Mouse (Mus musculus) cortical plate, adult 2 months (tissue): ENCODE results near the gene Nemp2.

Experiments used
- CTCF ChIP-seq: fragments of 200-500 bp; IDR thresholded peaks from 2 replicates; pipeline ENCODE4 v1.5.1; 2011; ENCODE audit warnings: mild to moderate bottlenecking, control low read depth, low read length; ENCODE audit not compliant: insufficient read depth; ENCODE audit errors: extremely low read depth
- POLR2A ChIP-seq: fragments of 200-500 bp; IDR thresholded peaks from 2 replicates; pipeline ENCODE4 v1.6.1; 2011; ENCODE audit warnings: mild to moderate bottlenecking, low read length, control low read depth; ENCODE audit not compliant: insufficient read depth; ENCODE audit errors: extremely low read depth

DNA sequence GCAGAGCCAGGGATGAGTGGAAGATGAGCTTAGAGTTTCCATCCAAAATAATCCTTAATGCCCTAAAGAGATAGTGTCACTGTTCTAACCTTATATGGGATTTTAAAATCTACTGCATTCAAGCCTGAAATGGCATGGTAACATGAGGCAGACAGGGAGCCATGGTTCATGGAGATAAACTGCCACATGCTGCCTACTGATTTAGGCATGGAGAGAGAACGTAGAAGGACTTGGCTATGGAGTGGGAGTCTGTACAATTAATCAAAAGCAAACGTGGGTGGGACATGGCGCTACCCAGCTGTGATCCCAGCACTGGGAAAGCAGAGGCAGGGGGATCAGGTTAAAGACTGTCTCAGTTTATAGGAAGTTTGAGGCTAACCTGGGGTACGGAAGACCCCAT lies 32.1 kb upstream of the Nemp2 start:
- TF ChIP-seq POLR2A (no peak), CTCF (no peak)
